Mouse (Mus musculus) stomach, embryonic 16.5 days (tissue): ENCODE measurements around the gene Cmtm2b. TPM values are rescaled to one million over a fixed set of nuclear protein-coding genes. Genes with fewer than 3 reads are reported as not detected.
"Not testable (repeated sequence)": the region's sequence is repeated elsewhere in the genome, so short reads cannot be mapped to it uniquely, and the experiment has no call there.

Experiments
- ATAC-seq: fragments of 200-750 bp; cut with Nextera tagmentation; 2 replicates; pipeline ENCODE4 v1.8.0; 2017; ENCODE audit warnings: moderate number of reproducible peaks, moderate TSS enrichment; ENCODE audit not compliant: insufficient read depth, low FRiP score
- H3K27ac ChIP-seq: fragments of 300-500 bp; sonication (generic); 2 replicates; pipeline ENCODE4 v1.5.1; 2014; ENCODE audit warnings: low read length
- H3K27me3 ChIP-seq: fragments of 300-500 bp; sonication (generic); 2 replicates; pipeline ENCODE4 v1.6.1; 2014; ENCODE audit warnings: low read length, control low read depth, mixed read lengths; ENCODE audit not compliant: control insufficient read depth, insufficient read depth
- H3K36me3 ChIP-seq: fragments of 300-500 bp; sonication (generic); 2 replicates; pipeline ENCODE4 v1.6.1; 2014; ENCODE audit warnings: low read length; ENCODE audit not compliant: control insufficient read depth, insufficient read depth
- H3K4me1 ChIP-seq: fragments of 300-500 bp; sonication (generic); 2 replicates; pipeline ENCODE4 v1.6.1; 2014; ENCODE audit warnings: low read length, control low read depth, mixed read lengths; ENCODE audit not compliant: control insufficient read depth, insufficient read depth
- H3K4me2 ChIP-seq: fragments of 300-500 bp; sonication (generic); 2 replicates; pipeline ENCODE4 v1.6.1; 2014; ENCODE audit warnings: low read depth, low read length, mixed read lengths
- H3K4me3 ChIP-seq: fragments of 300-500 bp; sonication (generic); replicated peaks from 2 replicates; pipeline ENCODE4 v1.5.1; 2014; ENCODE audit warnings: mild to moderate bottlenecking, low read length
- H3K9ac ChIP-seq: fragments of 300-500 bp; sonication (generic); 2 replicates; pipeline ENCODE4 v1.6.1; 2014; ENCODE audit warnings: low read length
- H3K9me3 ChIP-seq: fragments of 300-500 bp; sonication (generic); replicated peaks from 2 replicates; pipeline ENCODE4 v1.6.1; 2016; ENCODE audit warnings: low read length, control low read depth; ENCODE audit not compliant: control insufficient read depth
- WGBS: fragments of 180-500 bp; shearing (Covaris S2); extraction: QIAGEN DNeasy Blood & Tissue Kit; methylation state at CpG from one replicate; pipeline ENCODE4 v1.1.7; 2014; 5-methylcytosine and 5-hydroxymethylcytosine counted together
- polyA plus RNA-seq: library from polyadenylated mRNA; unstranded; fragments of >200 nt; fragmentation: Nextera tagmentation; extraction: Ambion mirVana; gene quantifications from 2 replicates; pipeline ENCODE4 v1.2.1, GENCODE M21; 2015

The Cmtm2b gene
- polyA plus RNA-seq: not detected in 2 replicates

- not testable (repeated sequence) for H3K9ac ChIP-seq, H3K27me3 ChIP-seq, H3K9me3 ChIP-seq, H3K27ac ChIP-seq, H3K36me3 ChIP-seq, H3K4me2 ChIP-seq, ATAC-seq, H3K4me1 ChIP-seq, H3K4me3 ChIP-seq
- 88% methylated on average over 12 of the region's 12 CpGs for WGBS
These were observed at the start of gene Cmtm2b for GRCm38 (mm10) chr8:104321930-104322329. Cmtm2b (plus strand) TSS chr8:104322230.

GRCm38 (mm10) chr8:104293081-104293480 lies 28.9 kb upstream of the Cmtm2b start, which contains the start of gene Cmtm2a:
Cmtm2a (minus strand) TSS chr8:104293181.
- not testable (repeated sequence) for H3K4me2 ChIP-seq, H3K36me3 ChIP-seq, H3K9ac ChIP-seq, H3K9me3 ChIP-seq, H3K27me3 ChIP-seq, ATAC-seq, H3K4me1 ChIP-seq, H3K27ac ChIP-seq, H3K4me3 ChIP-seq
- WGBS: 84% methylated on average over 10 of the region's 12 CpGs

GRCm38 (mm10) chr8:104294396-104294795 lies 27.6 kb upstream of the Cmtm2b start:
- H3K4me3 ChIP-seq: no peak overlapping the region
- no peak overlapping the region for H3K9ac ChIP-seq
- H3K4me2 ChIP-seq: no peak overlapping the region

GRCm38 (mm10) chr8:104301577-104301976 lies 20.5 kb upstream of the Cmtm2b start:
- H3K4me1 ChIP-seq, H3K4me3 ChIP-seq, H3K9me3 ChIP-seq, H3K4me2 ChIP-seq, H3K9ac ChIP-seq, H3K36me3 ChIP-seq, H3K27ac ChIP-seq, H3K27me3 ChIP-seq, ATAC-seq: not testable (repeated sequence)
- 20% methylated on average over 3 of the region's 3 CpGs for WGBS

More at GRCm38 (mm10) chr8:104294396-104294795, 27.6 kb upstream of the Cmtm2b start:
- no peak overlapping the region for H3K27ac ChIP-seq
- no peak for ATAC-seq
- 72% methylated on average over 1 of the region's 1 CpGs for WGBS
- H3K36me3 ChIP-seq: no peaks in the 10 kb centered on the region
- H3K4me1 ChIP-seq: no peaks in the 10 kb centered on the region
- H3K27me3 ChIP-seq: no peaks in the 10 kb centered on the region
- H3K9me3 ChIP-seq: no peaks in the 10 kb centered on the region

GRCm38 (mm10) chr8:104302536-104302935 lies 19.5 kb upstream of the Cmtm2b start:
- not testable (repeated sequence) for H3K4me3 ChIP-seq, H3K36me3 ChIP-seq, H3K27me3 ChIP-seq, H3K9ac ChIP-seq, ATAC-seq, H3K4me1 ChIP-seq, H3K27ac ChIP-seq, H3K9me3 ChIP-seq, H3K4me2 ChIP-seq
- WGBS: 94% methylated on average over 4 of the region's 4 CpGs

GRCm38 (mm10) chr8:104304962-104305361 lies 17.1 kb upstream of the Cmtm2b start:
- Histone ChIP-seq H3K36me3 (no peaks in the 10 kb centered on the region), H3K4me2 (no peak overlapping the region), H3K9ac (no peak overlapping the region), H3K4me3 (no peak overlapping the region), H3K27me3 (no peaks in the 10 kb centered on the region), H3K27ac (no peak overlapping the region), H3K4me1 (no peaks in the 10 kb centered on the region), H3K9me3 (no peaks in the 10 kb centered on the region)
- ATAC-seq: no peak
- WGBS: 87% methylated on average over 11 of the region's 11 CpGs

GRCm38 (mm10) chr8:104308341-104308740 lies 13.7 kb upstream of the Cmtm2b start:
- not testable (repeated sequence) for H3K36me3 ChIP-seq, H3K4me2 ChIP-seq, H3K9me3 ChIP-seq, ATAC-seq, H3K9ac ChIP-seq, H3K4me3 ChIP-seq, H3K27ac ChIP-seq, H3K27me3 ChIP-seq, H3K4me1 ChIP-seq
- WGBS: 47% methylated on average over 6 of the region's 6 CpGs

GRCm38 (mm10) chr8:104309441-104310155 lies 12.4 kb upstream of the Cmtm2b start, which contains the start of the genes Gm45711 and Cmtm1:
Gm45711 (minus strand) TSS chr8:104310081.
Cmtm1 (minus strand) TSS chr8:104310145.
- H3K9me3 ChIP-seq, H3K36me3 ChIP-seq, H3K27me3 ChIP-seq, H3K9ac ChIP-seq, H3K27ac ChIP-seq, H3K4me1 ChIP-seq, H3K4me2 ChIP-seq, H3K4me3 ChIP-seq, ATAC-seq: not testable (repeated sequence)
- WGBS: 84% methylated on average over 34 of the region's 36 CpGs

- not testable (repeated sequence) for H3K9ac ChIP-seq, H3K27ac ChIP-seq, H3K4me3 ChIP-seq, H3K4me1 ChIP-seq, H3K36me3 ChIP-seq, H3K9me3 ChIP-seq, H3K4me2 ChIP-seq, ATAC-seq, H3K27me3 ChIP-seq
- 88% methylated on average over 3 of the region's 3 CpGs for WGBS
These were observed 10.0 kb upstream of the Cmtm2b start for GRCm38 (mm10) chr8:104312023-104312422.
